Mouse (Mus musculus) neural tube, embryonic 14.5 days (tissue): ENCODE measurements at regions not wholly inside any gene's neighbourhood (a gene's known extent, or its start where the extent isn't known, plus 50 kb on each side); places are given as distances from the start of the nearest gene placed in this dataset.
"Not testable (repeated sequence)": the region's sequence is repeated elsewhere in the genome, so short reads cannot be mapped to it uniquely, and the experiment has no call there.

ENCODE experiments used
- ATAC-seq: fragments of 200-750 bp; cut with Nextera tagmentation; 2 replicates; pipeline ENCODE4 v1.8.0; 2017; ENCODE audit warnings: low read depth, mild to moderate bottlenecking, moderate TSS enrichment, moderate library complexity
- H3K27ac ChIP-seq: fragments of 300-500 bp; sonication (generic); 2 replicates; pipeline ENCODE4 v1.5.1; 2014; ENCODE audit warnings: low read depth, mild to moderate bottlenecking, control low read depth, low read length, moderate library complexity, mixed read lengths
- H3K27me3 ChIP-seq: fragments of 300-500 bp; sonication (generic); 2 replicates; pipeline ENCODE4 v1.6.1; 2014; ENCODE audit warnings: low read length; ENCODE audit not compliant: control insufficient read depth, insufficient read depth
- H3K36me3 ChIP-seq: fragments of 300-500 bp; sonication (generic); 2 replicates; pipeline ENCODE4 v1.6.1; 2014; ENCODE audit warnings: low read length, mixed read lengths; ENCODE audit not compliant: control insufficient read depth, insufficient read depth
- H3K4me1 ChIP-seq: fragments of 300-500 bp; sonication (generic); 2 replicates; pipeline ENCODE4 v1.6.1; 2014; ENCODE audit warnings: low read length; ENCODE audit not compliant: control insufficient read depth, insufficient read depth
- H3K4me2 ChIP-seq: fragments of 300-500 bp; sonication (generic); 2 replicates; pipeline ENCODE4 v1.6.1; 2014; ENCODE audit warnings: mild to moderate bottlenecking, low read depth, low read length, control low read depth
- H3K4me3 ChIP-seq: fragments of 300-500 bp; sonication (generic); 2 replicates; pipeline ENCODE4 v1.5.1; 2014; ENCODE audit warnings: low read depth, low read length, control low read depth, mixed read lengths
- H3K9ac ChIP-seq: fragments of 300-500 bp; sonication (generic); replicated peaks from 2 replicates; pipeline ENCODE4 v1.6.1; 2014; ENCODE audit warnings: low read depth, mild to moderate bottlenecking, control low read depth, low read length, mixed read lengths
- H3K9me3 ChIP-seq: fragments of 300-500 bp; sonication (generic); 2 replicates; pipeline ENCODE4 v1.6.1; 2016; ENCODE audit warnings: low read length; ENCODE audit not compliant: control insufficient read depth
- WGBS: fragments of 180-500 bp; shearing (Covaris S2); extraction: QIAGEN DNeasy Blood & Tissue Kit; methylation state at CpG from one replicate; pipeline ENCODE4 v1.1.7; 2014; 5-methylcytosine and 5-hydroxymethylcytosine counted together

DNA sequence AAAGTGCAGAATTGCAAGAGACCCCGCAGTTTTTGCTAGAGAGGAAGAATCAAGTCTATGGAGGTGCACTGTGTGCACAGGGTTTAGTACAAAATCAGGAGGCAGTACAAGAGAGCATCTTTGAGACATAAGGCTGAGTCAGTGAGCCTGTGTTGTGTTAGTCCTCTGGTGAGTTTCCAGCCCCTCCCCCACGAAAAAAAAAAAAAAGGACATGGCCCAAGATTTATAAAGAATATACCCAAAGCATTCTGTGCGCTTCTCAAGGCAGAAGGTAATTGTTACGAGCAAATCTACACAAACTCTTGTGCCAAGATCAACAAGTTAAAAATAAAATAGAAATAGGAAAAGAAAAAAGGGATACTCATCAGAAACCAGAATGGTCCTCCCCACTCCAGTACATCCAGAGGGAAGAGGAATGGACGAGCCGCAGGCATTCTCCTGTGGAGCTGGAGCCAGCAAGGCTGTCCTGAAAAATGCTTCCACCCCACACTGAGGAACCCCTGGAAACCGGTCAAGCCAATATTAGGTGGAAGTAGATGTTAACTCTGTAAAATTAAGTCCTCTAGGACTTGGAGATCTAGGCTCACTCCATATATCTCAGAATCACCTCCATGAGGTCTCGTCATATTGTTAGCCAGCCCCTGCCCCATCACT, 150.7 kb upstream of the Hes1 start:
- Histone ChIP-seq H3K36me3 (no peaks in the 10 kb centered on the region), H3K9ac (no peak overlapping the region), H3K4me1 (no peaks in the 10 kb centered on the region), H3K4me2 (no peak overlapping the region), H3K9me3 (no peaks in the 10 kb centered on the region), H3K4me3 (no peak overlapping the region), H3K27me3 (no peaks in the 10 kb centered on the region), H3K27ac (no peak overlapping the region)
- ATAC-seq, result no peak
- whole genome bisulfite sequencing, result 81% methylated on average over 8 of the region's 8 CpGs

DNA sequence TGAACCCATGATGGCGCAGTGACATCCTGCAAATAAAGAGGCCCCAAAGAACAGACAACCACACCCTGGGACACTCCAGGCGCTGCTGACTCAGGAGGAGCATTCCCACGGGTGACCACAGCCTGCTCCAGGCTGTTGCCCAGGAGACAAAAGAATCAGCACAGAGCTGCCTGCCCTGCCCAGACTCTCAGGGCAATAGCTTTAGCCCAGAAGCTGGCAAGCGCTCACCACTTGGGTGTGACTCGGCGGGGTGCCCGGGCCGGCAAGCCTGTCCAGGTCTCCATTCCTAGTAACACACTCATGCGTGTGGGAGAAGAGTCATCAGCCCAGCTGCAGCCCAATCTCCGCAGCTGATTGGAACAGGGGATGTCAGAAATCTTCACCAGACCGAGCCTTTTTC, 148.8 kb upstream of the Hes1 start:
- Histone ChIP-seq H3K36me3 (no peaks in the 10 kb centered on the region), H3K27ac (no peak overlapping the region), H3K4me1 (no peaks in the 10 kb centered on the region), H3K9ac (no peak overlapping the region), H3K9me3 (no peaks in the 10 kb centered on the region), H3K4me3 (no peak overlapping the region), H3K4me2 (no peak overlapping the region), H3K27me3 (no peaks in the 10 kb centered on the region)
- peak; percentile 88 for ATAC-seq
- WGBS, result 45% methylated on average over 11 of the region's 11 CpGs

DNA sequence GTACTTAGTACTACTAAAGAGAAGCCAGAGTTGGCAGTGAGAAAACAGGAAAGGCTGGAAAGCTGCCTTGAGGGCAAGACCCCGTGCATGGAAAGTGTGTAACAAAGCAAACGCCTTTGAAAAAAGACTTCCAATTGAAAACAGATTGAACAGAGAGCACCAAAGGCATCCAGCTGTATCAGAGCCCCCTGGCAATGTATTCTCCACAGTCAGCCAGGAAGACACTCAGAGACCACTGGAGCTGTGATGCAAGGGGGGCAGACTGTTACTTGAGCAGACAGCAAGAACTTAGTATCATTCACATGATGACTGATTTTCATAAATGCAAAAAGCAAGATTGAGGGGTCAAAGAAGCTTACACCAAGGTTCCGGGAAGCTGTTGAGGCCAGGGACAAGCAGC, 146.2 kb upstream of the Hes1 start:
- no peak overlapping the region for H3K4me2 ChIP-seq
- no peak overlapping the region for H3K4me3 ChIP-seq
- no peaks in the 10 kb centered on the region for H3K9me3 ChIP-seq
- H3K9ac ChIP-seq, result no peak overlapping the region
- H3K4me1 ChIP-seq, result no peaks in the 10 kb centered on the region
- H3K36me3 ChIP-seq, result no peaks in the 10 kb centered on the region
- no peak for ATAC-seq
- 53% methylated on average over 3 of the region's 3 CpGs for WGBS
- H3K27ac ChIP-seq, result no peak overlapping the region
- no peaks in the 10 kb centered on the region for H3K27me3 ChIP-seq

DNA sequence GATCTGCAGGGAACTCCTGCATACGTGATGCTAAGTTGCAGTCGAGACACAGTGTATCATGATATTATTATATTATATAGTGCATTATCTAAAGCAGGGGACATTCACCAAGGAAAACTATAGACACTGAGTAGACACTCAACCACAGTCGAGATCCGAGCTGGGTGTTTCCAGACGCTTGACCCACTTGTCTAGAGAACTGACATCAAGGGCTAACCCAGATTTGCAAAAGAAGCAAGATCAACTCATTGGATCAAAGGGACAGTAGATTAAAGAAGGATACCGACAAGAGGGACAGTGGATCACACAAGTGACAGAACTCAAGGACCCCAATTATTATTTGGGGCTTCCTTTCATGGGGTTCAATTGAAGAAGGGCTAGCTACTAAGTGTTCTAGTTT, 145.8 kb upstream of the Hes1 start:
- no peak overlapping the region for H3K4me3 ChIP-seq
- H3K27ac ChIP-seq, result no peak overlapping the region
- H3K27me3 ChIP-seq, result no peaks in the 10 kb centered on the region
- ATAC-seq, result no peak
- 91% methylated on average over 6 of the region's 6 CpGs for WGBS
- no peak overlapping the region for H3K4me2 ChIP-seq
- H3K4me1 ChIP-seq, result no peaks in the 10 kb centered on the region
- no peaks in the 10 kb centered on the region for H3K9me3 ChIP-seq
- no peaks in the 10 kb centered on the region for H3K36me3 ChIP-seq
- H3K9ac ChIP-seq, result no peak overlapping the region

DNA sequence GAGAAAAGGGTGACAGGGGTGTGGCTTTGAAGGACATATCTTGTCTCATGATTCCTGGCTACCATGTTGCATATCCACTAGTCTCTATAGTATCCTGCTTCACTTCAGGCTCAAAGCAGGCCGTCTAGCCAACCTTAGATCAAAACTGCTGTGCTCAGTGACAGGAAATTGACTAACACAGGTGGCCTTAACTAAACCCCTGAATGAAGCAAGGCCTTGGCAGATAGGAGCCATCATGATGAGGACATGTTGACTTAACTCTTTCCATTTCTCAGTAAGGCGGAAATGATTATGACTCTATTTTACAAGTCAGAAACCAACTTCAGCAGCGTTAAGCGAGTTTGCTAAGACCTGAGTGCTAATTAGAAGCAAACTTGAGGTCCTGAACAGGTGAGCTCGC, 143.2 kb upstream of the Hes1 start:
- Histone ChIP-seq H3K4me3 (no peak overlapping the region), H3K4me2 (no peak overlapping the region), H3K36me3 (no peaks in the 10 kb centered on the region), H3K4me1 (no peaks in the 10 kb centered on the region), H3K9me3 (no peaks in the 10 kb centered on the region), H3K27ac (no peak overlapping the region), H3K9ac (no peak overlapping the region), H3K27me3 (no peaks in the 10 kb centered on the region)
- ATAC-seq, result no peak
- 79% methylated on average over 5 of the region's 5 CpGs for WGBS

DNA sequence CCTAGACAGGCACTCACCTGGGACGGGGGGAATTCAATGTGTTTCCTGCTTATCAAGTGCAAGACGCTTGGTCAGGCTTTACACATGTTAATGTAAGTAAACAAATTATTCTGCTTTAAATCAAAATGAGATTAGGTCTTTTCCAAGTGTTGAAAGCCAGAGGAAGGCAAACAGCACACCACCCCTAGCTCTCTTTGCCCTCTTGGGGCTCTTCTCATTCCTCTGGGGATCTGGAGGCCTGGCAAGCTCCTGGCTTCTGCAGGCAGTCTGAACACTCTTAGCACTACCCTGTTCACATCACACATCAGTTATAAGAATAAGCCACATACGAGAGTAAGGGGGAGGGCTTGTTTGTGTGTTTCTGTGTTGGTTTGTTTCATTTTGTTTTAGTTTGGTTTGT, 142.8 kb upstream of the Hes1 start:
- no peak for ATAC-seq
- no peaks in the 10 kb centered on the region for H3K27me3 ChIP-seq
- no peak overlapping the region for H3K27ac ChIP-seq
- H3K9ac ChIP-seq, result no peak overlapping the region
- WGBS, result 69% methylated on average over 3 of the region's 3 CpGs
- no peaks in the 10 kb centered on the region for H3K4me1 ChIP-seq
- H3K4me2 ChIP-seq, result no peak overlapping the region
- H3K4me3 ChIP-seq, result no peak overlapping the region
- H3K36me3 ChIP-seq, result no peaks in the 10 kb centered on the region
- H3K9me3 ChIP-seq, result no peaks in the 10 kb centered on the region

DNA sequence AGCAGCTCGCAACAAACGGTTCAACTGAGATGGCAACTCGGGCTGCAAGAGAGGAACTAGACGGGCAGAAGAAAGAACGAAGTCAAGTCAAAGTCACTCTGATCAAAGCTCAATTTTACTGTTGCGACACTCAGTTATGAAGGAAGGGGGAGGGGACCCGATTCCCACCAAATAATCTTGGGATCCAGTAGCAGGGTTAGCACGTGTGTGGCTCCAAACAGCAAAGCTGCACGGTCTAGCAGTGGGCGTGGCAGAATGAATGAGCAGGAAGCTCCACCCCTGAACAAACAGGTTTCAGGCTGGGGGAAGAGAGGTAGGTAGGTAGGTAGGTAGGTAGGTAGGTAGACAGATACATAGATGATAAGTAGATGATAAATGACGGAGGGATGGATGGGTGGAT, 136.9 kb upstream of the Hes1 start:
- H3K4me3 ChIP-seq, H3K4me2 ChIP-seq, H3K27me3 ChIP-seq, H3K36me3 ChIP-seq, ATAC-seq, H3K9me3 ChIP-seq, H3K4me1 ChIP-seq, H3K27ac ChIP-seq, H3K9ac ChIP-seq: not testable (repeated sequence)
- WGBS, result 95% methylated on average over 11 of the region's 11 CpGs

DNA sequence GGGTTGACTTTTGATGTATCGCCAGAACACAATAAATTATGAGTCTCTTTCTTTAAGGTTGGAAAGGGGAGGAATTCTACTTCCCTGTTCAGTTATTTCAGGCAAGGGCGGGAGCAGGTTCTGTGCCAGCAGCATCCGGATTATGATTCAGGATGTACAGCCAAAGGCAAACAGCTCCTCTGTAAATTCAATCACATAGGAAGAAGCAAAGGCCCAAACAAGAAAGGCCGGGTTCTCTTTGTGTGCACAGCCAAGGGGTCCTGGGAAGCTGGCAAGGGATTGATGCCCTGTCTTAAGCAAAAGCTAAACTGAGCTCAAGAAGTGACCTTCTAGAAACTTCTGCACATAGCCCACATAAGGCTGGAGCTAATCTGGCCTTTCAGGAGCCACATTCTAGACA, 135.9 kb upstream of the Hes1 start:
- ATAC-seq, result no peak
- no peaks in the 10 kb centered on the region for H3K4me1 ChIP-seq
- H3K9ac ChIP-seq, result no peak overlapping the region
- no peak overlapping the region for H3K4me2 ChIP-seq
- no peaks in the 10 kb centered on the region for H3K27me3 ChIP-seq
- 90% methylated on average over 4 of the region's 4 CpGs for WGBS
- no peak overlapping the region for H3K4me3 ChIP-seq
- H3K36me3 ChIP-seq, result no peaks in the 10 kb centered on the region
- H3K9me3 ChIP-seq, result no peaks in the 10 kb centered on the region
- H3K27ac ChIP-seq, result no peak overlapping the region

DNA sequence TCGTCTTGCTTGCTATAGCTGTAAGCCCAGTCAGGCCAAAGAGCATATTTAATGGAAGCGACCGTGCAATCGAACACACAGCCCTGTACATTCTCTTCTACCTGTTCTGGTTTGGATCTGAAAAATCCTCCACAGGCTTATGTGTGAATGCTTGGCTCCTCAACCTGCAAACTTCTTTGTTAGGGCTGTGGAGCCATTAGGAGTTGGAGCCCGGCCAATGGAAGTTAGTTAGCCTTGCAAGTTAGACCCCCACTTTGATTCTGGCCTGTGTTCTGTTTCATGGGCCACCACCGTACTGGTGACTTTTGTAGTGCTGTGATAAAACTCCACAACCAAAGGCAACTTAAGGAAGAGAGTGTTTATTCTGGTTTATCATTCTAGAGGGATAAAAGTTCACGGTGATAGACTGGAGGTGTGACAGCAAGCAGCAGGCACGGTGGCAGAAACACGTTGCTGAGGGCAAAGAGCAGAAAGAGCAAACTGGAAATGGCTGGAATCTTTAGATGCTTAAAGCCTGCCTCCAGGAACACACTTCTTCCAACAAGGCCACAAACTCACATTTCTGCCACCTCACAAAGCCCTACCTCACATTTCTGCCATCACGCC, 132.3 kb upstream of the Hes1 start:
- WGBS, result 88% methylated on average over 10 of the region's 10 CpGs
- no peak for ATAC-seq
- H3K27me3 ChIP-seq, result no peaks in the 10 kb centered on the region
- H3K4me1 ChIP-seq, result no peaks in the 10 kb centered on the region
- H3K27ac ChIP-seq, result no peak overlapping the region
- no peak overlapping the region for H3K9ac ChIP-seq
- H3K36me3 ChIP-seq, result no peaks in the 10 kb centered on the region
- no peak overlapping the region for H3K4me3 ChIP-seq
- no peaks in the 10 kb centered on the region for H3K9me3 ChIP-seq
- H3K4me2 ChIP-seq, result no peak overlapping the region
